Mouse (Mus musculus): ENCODE data around the gene Gm21983. TPM values are rescaled to one million over a fixed set of nuclear protein-coding genes. Genes with fewer than 3 reads are reported as not detected.

Gene Gm21983
- not detected in 2 replicates for polyA plus RNA-seq (2012; rRNA removed)

GRCm38 (mm10) chr7:27180837-27181695 is at the start of gene Gm21983, which contains the start of gene Mia:
Gene Gm21983 (minus strand): TSS chr7:27181086.
Gene Mia (minus strand): TSS chr7:27181157.

GRCm38 (mm10) chr7:27228281-27228821 is 47.5 kb upstream of the Gm21983 start, which contains the start of gene Itpkc:
Gene Itpkc (minus strand): TSS chr7:27228661.

GRCm38 (mm10) chr7:27195681-27196611 is 15.1 kb upstream of the Gm21983 start, which contains the start of the genes BC024978 and Snrpa:
Gene BC024978 (plus strand): TSS chr7:27195781.
Gene Snrpa (minus strand): TSS chr7:27196271.

GRCm38 (mm10) chr7:27178324-27179216 is 2.3 kb downstream of the Gm21983 start, which contains the start of gene Rab4b:
Gene Rab4b (minus strand): TSS chr7:27178896.

GRCm38 (mm10) chr7:27166614-27167474 is 14.0 kb downstream of the Gm21983 start, which contains the start of gene Egln2:
Gene Egln2 (minus strand): TSS chr7:27166802.

GRCm38 (mm10) chr7:27153205-27153764 is 27.6 kb downstream of the Gm21983 start, which contains the start of gene Cyp2t4:
Gene Cyp2t4 (plus strand): TSS chr7:27153714.

GRCm38 (mm10) chr7:27119676-27120075 is 61.2 kb downstream of the Gm21983 start, which contains the start of gene Cyp2f2:
Gene Cyp2f2 (plus strand): TSS chr7:27119909.

Other genes starting within 250 kb of the Gm21983 start
- gene Cyp2a22, start 241.7 kb downstream of the Gm21983 start, polyA plus RNA-seq (2012; rRNA removed), result not detected in 2 replicates
- 0.03 TPM in 1 of 2 replicates, not detected in the other for gene Cyp2a12, start 152.0 kb downstream of the Gm21983 start, polyA plus RNA-seq (2012; rRNA removed)
- 47.1 and 64.0 TPM in 2 replicates for gene Cyp2f2, start 61.2 kb downstream of the Gm21983 start, polyA plus RNA-seq (2012; rRNA removed)
- not detected in 2 replicates for gene Cyp2t4, start 27.4 kb downstream of the Gm21983 start, polyA plus RNA-seq (2012; rRNA removed)
- gene Egln2, start 14.3 kb downstream of the Gm21983 start, polyA plus RNA-seq (2012; rRNA removed), result 46.4 and 60.7 TPM in 2 replicates
- gene Rab4b, start 2.2 kb downstream of the Gm21983 start, polyA plus RNA-seq (2012; rRNA removed), result 36.5 and 44.7 TPM in 2 replicates
- 9.0 and 17.6 TPM in 2 replicates for gene Mia, start 71 bp upstream of the Gm21983 start, polyA plus RNA-seq (2012; rRNA removed)
- gene BC024978, start 14.7 kb upstream of the Gm21983 start, polyA plus RNA-seq (2012; rRNA removed), result 4.2 and 5.4 TPM in 2 replicates
- 80.8 and 90.0 TPM in 2 replicates for gene Snrpa, start 15.2 kb upstream of the Gm21983 start, polyA plus RNA-seq (2012; rRNA removed)
- 9.3 and 11.6 TPM in 2 replicates for gene Itpkc, start 47.6 kb upstream of the Gm21983 start, polyA plus RNA-seq (2012; rRNA removed)
- gene Coq8b, start 51.9 kb upstream of the Gm21983 start, polyA plus RNA-seq (2012; rRNA removed), result 50.0 and 64.5 TPM in 2 replicates
- 17.1 and 22.2 TPM in 2 replicates for gene Numbl, start 77.3 kb upstream of the Gm21983 start, polyA plus RNA-seq (2012; rRNA removed)
- 232 and 326 TPM in 2 replicates for gene Ltbp4, start 156.6 kb upstream of the Gm21983 start, polyA plus RNA-seq (2012; rRNA removed)
- 69.2 and 82.0 TPM in 2 replicates for gene Shkbp1, start 174.9 kb upstream of the Gm21983 start, polyA plus RNA-seq (2012; rRNA removed)
- not detected in 2 replicates for gene Gm20479, start 176.3 kb upstream of the Gm21983 start, polyA plus RNA-seq (2012; rRNA removed)